Mouse (Mus musculus) gonadal fat pad, adult 2 months (tissue): ENCODE measurements around the gene Sorbs2. TPM values are rescaled to one million over a fixed set of nuclear protein-coding genes. Genes with fewer than 3 reads are reported as not detected.
"Not testable (repeated sequence)": the region's sequence is repeated elsewhere in the genome, so short reads cannot be mapped to it uniquely, and the experiment has no call there.

Source experiments
- DNase-seq: peaks from one replicate; pipeline ENCODE4 v3.0.0-alpha.2; 2012; ENCODE audit warnings: low read depth
- polyA plus RNA-seq: library from polyadenylated mRNA; depleted of rRNA; stranded (reverse); fragments of >200 nt; gene quantifications from 2 replicates; pipeline ENCODE4 v1.2.3, GENCODE M21; 2012; rRNA removed

Sorbs2 gene
- polyA plus RNA-seq, 1 experiment, result 66.3 TPM

DNA sequence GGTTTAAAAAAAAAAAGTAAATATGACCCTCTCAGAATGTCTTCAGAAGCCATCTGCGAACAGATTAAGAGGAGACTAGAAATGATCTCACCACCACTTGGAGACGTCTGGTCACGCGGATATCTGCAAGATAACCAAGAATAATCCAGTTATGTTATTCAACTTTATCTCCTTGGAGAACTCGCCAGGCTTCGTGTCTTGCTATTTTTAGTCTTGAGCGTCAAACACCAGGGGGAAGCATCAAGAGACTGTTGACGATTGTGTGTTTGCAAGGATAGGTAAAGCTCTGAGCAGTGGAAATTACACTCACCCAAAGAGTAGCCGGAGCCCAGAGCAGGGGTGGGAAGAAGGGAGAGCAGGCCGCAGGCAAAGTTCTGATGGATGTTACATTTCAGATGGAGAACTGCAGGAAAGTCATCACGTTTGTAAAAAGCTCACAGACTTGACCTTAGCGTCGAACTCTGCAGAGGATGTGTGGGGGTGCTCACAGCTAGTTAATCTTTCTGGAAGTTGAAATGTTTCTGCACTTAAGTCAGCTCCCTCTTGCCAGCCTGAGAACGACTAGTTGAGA lies 337.4 kb downstream of the Sorbs2 start:
- no peak for DNase-seq

DNA sequence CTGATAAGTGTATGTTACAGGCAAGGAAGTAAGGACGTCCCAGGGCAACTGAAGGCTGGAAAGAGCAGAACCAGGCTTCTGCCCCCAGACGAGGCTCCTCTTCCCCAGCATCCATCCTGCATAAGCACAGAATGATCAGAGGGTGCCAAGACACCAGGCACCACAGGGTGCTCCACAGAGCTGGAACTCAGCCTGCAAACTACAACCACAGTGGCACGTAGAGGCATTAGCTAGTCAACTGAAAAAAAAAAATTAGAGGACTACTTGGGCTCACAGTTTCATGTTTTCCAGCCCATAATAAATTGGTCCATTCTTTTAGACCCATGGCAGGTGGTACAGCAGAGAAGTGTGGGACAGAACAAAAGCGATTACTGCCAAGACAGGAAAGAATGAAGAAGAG lies 338.3 kb downstream of the Sorbs2 start:
- DNase-seq, result no peak

DNA sequence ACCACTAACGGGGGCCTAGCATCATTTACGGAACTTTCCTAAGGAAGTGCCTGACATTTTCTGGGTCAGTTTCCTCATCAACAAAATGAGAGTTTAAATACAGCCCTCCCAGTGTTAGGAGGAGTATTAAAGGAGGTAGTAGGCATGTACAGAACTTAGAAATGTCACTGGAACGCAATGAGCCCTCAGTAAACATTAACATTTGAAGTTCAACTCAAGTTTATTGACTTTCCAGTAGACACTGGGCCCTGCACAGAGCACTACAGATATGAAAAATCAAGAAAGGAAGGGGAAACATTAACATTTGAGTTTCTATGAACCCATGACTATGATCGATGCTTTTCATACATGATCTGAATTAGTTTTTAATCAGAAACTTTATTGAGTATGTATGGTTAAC lies 347.5 kb downstream of the Sorbs2 start:
- DNase-seq, result no peak

DNA sequence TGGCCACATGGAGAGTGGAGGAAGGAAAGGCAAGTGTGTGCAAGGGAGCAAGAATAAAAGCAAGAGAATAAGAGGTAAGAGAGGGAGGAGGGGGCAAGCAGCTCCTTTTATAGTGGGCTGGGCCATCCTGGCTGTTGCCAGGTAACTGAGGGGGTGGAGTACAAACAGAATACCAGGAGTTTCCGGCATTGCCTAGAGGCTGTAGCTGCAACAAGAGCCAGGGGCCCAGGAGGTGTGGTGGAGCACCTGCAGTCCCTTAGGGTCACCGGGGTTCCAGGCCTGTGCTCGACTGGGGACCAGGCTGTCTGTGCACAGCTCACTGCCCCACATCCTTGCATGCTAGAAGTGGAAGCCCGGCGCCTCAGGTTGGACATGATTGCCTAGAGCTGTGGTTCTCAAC lies 350.1 kb downstream of the Sorbs2 start:
- no peak for DNase-seq

DNA sequence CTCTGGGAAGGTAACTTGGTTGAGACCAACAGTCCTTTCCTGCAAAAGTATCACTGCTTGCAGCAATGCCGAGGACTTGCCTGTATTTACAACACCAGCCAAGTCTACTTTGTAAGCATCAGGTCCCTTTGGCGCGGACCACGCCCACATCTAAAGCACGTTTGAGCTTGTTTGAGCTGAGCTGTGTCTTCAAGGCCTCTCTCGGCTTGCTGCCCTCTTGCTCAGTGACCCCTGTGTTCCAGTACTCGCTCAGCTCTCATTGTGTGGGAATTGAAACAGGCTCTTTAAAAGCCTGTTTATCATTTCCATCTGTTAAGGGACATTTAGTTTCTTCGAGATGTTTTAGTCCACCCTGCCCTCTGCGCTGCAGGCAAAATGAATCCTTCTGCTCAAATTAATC lies 350.8 kb downstream of the Sorbs2 start:
- peak; percentile 81 for DNase-seq

DNA sequence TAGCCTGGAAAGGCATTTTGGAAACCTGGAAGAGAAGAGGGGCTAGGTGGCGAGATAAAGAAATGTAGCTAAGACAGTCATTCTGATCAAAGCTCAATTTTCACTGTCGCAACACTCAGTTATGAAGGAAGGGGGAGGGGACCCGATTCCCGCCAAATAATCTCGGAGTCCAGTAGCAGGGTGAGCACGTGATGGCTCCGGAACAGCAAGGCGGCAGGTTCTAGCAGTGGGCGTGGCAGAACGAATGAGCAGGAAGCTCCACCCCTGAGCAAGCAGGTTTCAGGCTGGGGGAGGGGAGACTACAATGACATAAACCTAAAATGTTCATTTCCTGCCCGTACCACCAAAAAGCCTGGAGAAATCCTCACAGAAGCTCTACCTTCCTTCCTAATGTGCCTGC lies 364.0 kb downstream of the Sorbs2 start:
- not testable (repeated sequence) for DNase-seq

DNA sequence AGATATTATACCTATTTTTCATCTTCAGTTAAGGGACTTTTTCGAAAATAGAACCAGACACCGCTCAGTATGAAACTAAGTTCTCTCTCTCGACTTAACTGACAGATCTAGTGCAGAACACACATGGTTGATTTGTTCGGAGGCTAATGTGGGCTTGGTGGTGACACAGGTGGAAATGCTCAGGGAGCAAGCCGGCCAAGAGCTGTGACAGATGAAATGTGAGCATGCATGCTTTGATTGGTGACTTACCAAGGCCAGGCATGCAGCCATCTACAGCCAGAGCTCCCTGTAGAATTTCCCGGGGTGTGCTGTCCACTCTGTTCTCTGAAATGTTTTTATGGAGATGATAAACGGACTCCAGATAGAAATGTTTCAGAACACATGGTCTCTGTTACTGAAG lies 364.5 kb downstream of the Sorbs2 start:
- no peak for DNase-seq

DNA sequence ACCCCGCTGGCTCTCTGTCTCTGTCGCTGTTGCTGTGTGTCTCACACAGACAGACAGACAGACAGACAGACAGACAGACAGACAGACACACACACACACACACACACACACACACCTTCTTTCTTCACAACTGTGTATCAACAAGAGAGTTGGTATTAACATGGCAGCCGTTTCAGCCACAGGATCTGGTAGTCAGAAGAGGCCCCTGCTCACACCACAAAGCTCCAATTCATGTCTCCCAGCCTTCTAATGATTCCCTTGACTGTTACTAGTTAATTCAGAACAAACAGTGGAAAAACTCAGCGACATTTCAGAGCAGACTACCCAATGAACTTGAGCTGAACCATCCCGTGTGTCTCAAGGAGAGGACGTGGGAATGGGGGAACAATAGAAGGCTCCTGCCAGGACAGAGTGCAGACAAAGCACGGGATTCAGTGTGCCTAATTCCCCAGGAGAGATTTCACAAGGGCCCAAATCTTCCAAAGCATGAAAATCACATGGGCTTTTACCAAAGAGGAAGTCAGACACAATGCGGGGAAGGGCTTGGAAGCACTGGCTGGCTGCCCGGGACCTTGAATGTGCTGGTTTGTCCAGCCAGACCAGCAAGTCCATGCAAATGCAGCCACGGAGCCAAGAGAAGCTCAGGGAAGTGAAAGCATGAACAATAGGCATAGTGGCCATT lies 367.5 kb downstream of the Sorbs2 start:
- peak; percentile 98 for DNase-seq

DNA sequence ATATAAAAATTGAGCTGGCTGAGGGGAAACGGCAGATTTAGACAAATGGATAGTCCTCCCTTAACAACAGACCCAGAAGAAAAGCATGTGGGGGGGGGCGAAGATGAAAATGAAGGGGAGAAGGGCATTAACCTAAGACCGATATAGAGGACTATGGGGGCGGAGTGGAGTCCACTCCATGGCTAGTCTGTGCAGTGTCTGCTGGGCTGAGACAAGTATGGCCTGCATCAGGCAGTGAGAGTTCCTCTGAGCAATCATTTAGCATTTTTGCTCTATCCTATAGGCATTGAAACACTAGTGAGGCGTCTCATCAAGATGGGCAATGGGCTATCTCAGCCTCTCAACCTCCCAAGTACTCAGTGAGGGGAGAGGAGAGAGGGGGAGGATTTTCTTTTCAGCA lies 368.8 kb downstream of the Sorbs2 start:
- DNase-seq, result no peak

Other genes starting within 250 kb of the Sorbs2 start
- not detected in 2 replicates for gene F11, start 245.8 kb upstream of the Sorbs2 start, polyA plus RNA-seq
- gene Klkb1, start 212.9 kb upstream of the Sorbs2 start, polyA plus RNA-seq, result 0.45 and 0.46 TPM in 2 replicates
- gene Gm45753, start 199.3 kb upstream of the Sorbs2 start, polyA plus RNA-seq, result 0.28 and 0.58 TPM in 2 replicates
- 7.1 and 11.0 TPM in 2 replicates for gene Cyp4v3, start 174.6 kb upstream of the Sorbs2 start, polyA plus RNA-seq
- gene Fam149a, start 125.5 kb upstream of the Sorbs2 start, polyA plus RNA-seq, result 8.5 and 9.5 TPM in 2 replicates
- 6.1 and 6.2 TPM in 2 replicates for gene Tlr3, start 96.7 kb upstream of the Sorbs2 start, polyA plus RNA-seq